Mouse (Mus musculus) retina, adult 2 months (tissue): ENCODE measurements around the gene Mrpl35.
"Not testable (repeated sequence)": the region's sequence is repeated elsewhere in the genome, so short reads cannot be mapped to it uniquely, and the experiment has no call there.

ENCODE experiments used
- DNase-seq: peaks from one replicate; pipeline ENCODE4 v3.0.0-alpha.2; 2012; ENCODE audit warnings: low read depth, low spot score

The Mrpl35 gene

GRCm38 (mm10) chr6:71826869-71827268 lies at the start of gene Mrpl35:
Mrpl35 (minus strand) TSS chr6:71826969.
- DNase-seq: no peak

GRCm38 (mm10) chr6:71871396-71871795 lies 44.6 kb upstream of the Mrpl35 start:
- DNase-seq: no peak

GRCm38 (mm10) chr6:71868809-71869208 lies 42.0 kb upstream of the Mrpl35 start:
- DNase-seq: no peak

- no peak for DNase-seq
These were observed 41.0 kb upstream of the Mrpl35 start for GRCm38 (mm10) chr6:71867751-71868150.

- DNase-seq: not testable (repeated sequence)
These were observed 20.1 kb upstream of the Mrpl35 start for GRCm38 (mm10) chr6:71846906-71847305.

- DNase-seq: no peak
These were observed 14.0 kb upstream of the Mrpl35 start for GRCm38 (mm10) chr6:71840597-71841290.

- no peak for DNase-seq
These were observed 13.0 kb upstream of the Mrpl35 start for GRCm38 (mm10) chr6:71839815-71840214.

GRCm38 (mm10) chr6:71836811-71837210 lies 10.0 kb upstream of the Mrpl35 start:
- DNase-seq: no peak

- DNase-seq: peak; percentile 88
These were observed 4.8 kb upstream of the Mrpl35 start for GRCm38 (mm10) chr6:71831581-71831960.

GRCm38 (mm10) chr6:71830690-71831580 lies 4.2 kb upstream of the Mrpl35 start, which contains the start of gene Immt:
Immt (plus strand) TSS chr6:71831331.
- DNase-seq: peak; percentile 94

GRCm38 (mm10) chr6:71829768-71830167 lies 3.0 kb upstream of the Mrpl35 start:
- no peak for DNase-seq

GRCm38 (mm10) chr6:71823961-71824360 lies 2.8 kb downstream of the Mrpl35 start:
- no peak for DNase-seq

GRCm38 (mm10) chr6:71823488-71823887 lies 3.3 kb downstream of the Mrpl35 start:
- DNase-seq: peak; percentile 78

GRCm38 (mm10) chr6:71823085-71823484 lies 3.7 kb downstream of the Mrpl35 start:
- DNase-seq: no peak

- DNase-seq: no peak
These were observed 6.9 kb downstream of the Mrpl35 start for GRCm38 (mm10) chr6:71819764-71820292.

GRCm38 (mm10) chr6:71812820-71813219 lies 13.9 kb downstream of the Mrpl35 start:
- DNase-seq: no peak

- no peak for DNase-seq
These were observed 16.9 kb downstream of the Mrpl35 start for GRCm38 (mm10) chr6:71809890-71810289.

GRCm38 (mm10) chr6:71806713-71807112 lies 20.1 kb downstream of the Mrpl35 start:
- no peak for DNase-seq

GRCm38 (mm10) chr6:71804061-71804829 lies 22.5 kb downstream of the Mrpl35 start:
- DNase-seq: peak; percentile 67

- no peak for DNase-seq
These were observed 23.2 kb downstream of the Mrpl35 start for GRCm38 (mm10) chr6:71803609-71804008.

GRCm38 (mm10) chr6:71801714-71802094 lies 25.1 kb downstream of the Mrpl35 start:
- DNase-seq: no peak
